Mouse (Mus musculus) thymus, adult 18-20 months (tissue): ENCODE measurements around the gene Krtap5-2.
"Not testable (repeated sequence)": the region's sequence is repeated elsewhere in the genome, so short reads cannot be mapped to it uniquely, and the experiment has no call there.

Experiments used
- DNase-seq, 2 experiments: peaks; one replicate each; pipeline ENCODE4 v3.0.0; 2022; ENCODE audit warnings: mixed read lengths in 2 of 2

Gene Krtap5-2

GRCm38 (mm10) chr7:142175905-142176304 lies at the start of gene Krtap5-2:
Gene Krtap5-2, minus strand, starts transcription at chr7:142176005.
- DNase-seq = not testable (repeated sequence)

DNA sequence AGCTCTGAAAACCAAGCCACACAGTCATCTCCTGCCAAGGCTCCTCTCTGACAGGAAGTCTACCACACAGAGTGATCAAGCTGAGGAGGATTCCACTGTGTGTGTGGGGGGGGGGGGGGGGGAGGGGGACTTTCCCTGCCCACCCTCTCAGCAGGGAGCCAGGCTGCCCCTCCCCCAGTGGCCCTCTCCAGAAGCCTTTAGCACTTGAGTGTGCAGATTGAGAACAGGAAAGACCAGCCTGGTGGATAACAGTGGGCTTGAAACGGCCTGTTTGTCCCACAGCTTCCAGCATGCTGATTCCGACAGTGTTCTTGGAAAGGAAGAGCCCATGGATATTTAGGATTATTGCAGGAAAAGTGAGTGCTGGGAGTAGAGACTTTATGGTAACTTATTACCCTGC lies 48.7 kb upstream of the Krtap5-2 start:
- DNase-seq = no peak

DNA sequence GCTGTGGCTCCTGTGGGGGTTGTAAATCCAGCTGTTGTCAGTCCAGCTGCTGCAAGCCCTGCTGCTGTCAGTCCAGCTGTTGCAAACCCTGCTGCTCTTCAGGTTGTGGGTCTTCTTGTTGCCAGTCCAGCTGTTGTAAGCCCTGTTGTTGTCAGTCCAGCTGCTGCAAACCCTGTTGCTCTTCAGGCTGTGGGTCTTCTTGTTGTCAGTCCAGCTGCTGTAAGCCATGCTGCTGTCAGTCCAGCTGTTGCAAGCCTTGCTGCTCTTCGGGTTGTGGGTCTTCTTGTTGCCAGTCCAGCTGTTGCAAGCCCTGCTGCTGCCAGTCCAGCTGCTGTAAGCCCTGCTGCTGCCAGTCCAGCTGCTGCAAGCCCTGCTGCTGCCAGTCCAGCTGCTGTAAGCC lies 36.3 kb upstream of the Krtap5-2 start:
- DNase-seq = not testable (repeated sequence)

- DNase-seq = no peak
Measured at GRCm38 (mm10) chr7:142211559-142211958, 35.8 kb upstream of the Krtap5-2 start, which contains the start of gene Gm7579. Gene Gm7579, plus strand, starts transcription at chr7:142211859.

- not testable (repeated sequence) for DNase-seq
Measured at GRCm38 (mm10) chr7:142206891-142207290, 31.1 kb upstream of the Krtap5-2 start.

- DNase-seq = no peak
Measured at GRCm38 (mm10) chr7:142205488-142205887, 29.7 kb upstream of the Krtap5-2 start.

- no peak for DNase-seq
Measured at GRCm38 (mm10) chr7:142201064-142201463, 25.3 kb upstream of the Krtap5-2 start, which contains the start of gene Krtap5-3. Gene Krtap5-3, plus strand, starts transcription at chr7:142201364.

DNA sequence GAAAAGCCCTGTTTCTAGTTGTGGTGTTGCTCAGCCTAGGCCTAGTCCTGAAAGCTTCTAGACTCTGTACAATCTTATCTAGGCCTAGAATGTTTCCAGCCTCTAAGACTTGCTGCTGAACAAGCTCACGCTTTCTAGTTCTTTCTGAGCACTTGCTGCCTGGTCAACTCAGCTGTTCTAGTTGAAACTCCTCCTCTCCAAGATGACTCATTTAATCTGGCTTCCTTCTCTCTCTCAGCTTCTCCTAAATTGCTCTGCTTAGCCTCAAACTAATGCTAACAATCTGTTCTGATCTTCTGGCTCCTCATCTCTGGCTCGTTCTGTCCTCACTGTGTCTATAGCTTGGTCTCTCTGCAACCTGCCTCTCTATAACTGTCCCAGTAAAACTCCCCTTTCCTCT lies 22.9 kb upstream of the Krtap5-2 start:
- no peak for DNase-seq

DNA sequence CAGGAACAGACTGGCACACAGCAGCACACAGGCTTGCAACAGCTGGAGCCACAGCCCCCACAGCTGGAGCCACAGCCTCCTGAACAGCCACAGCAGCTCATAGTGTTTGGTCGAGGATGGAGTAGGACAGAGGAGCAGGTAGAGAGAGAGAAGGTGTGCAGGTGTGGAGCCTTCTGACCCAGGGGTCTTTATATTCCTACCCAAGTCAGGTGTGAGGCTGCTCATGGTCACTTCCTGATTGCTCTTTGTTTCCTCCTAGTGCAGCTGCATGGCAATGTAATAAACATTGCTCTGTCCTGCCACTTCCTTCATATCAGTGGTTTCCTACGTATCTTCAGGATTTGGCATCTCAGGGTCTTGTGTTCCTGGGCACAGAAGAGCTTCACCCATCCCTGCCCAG lies 14.5 kb upstream of the Krtap5-2 start, which contains the start of gene Gm10153:
TSS of gene Gm10153 (minus strand) at position 101 of the 400 bp plus-strand sequence.
- DNase-seq = no peak

DNA sequence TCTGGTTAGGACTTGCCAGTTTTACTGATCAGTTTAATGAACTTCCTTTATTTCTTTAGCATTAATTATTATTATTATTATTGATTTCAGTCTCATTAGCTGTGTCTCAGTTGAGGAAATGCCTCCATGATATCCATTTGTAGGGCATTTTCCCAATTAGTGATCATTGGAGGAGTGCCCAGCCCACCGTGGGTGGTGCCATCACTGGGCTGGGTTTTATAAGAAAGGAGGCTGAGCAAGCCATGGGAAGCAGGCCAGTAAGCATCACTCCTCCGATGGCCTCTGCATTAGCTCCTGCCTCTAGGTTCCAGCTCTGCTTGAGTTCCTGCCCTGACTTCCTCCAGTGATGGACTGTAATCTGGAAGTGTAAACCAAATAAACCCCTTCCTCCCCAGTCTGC lies 12.4 kb upstream of the Krtap5-2 start:
- DNase-seq = no peak

- no peak for DNase-seq
Measured at GRCm38 (mm10) chr7:142181021-142181420, 5.2 kb upstream of the Krtap5-2 start.

GRCm38 (mm10) chr7:142178685-142179084 lies 2.9 kb upstream of the Krtap5-2 start:
- DNase-seq = no peak

GRCm38 (mm10) chr7:142169836-142170235 lies 6.0 kb downstream of the Krtap5-2 start:
- no peak for DNase-seq

DNA sequence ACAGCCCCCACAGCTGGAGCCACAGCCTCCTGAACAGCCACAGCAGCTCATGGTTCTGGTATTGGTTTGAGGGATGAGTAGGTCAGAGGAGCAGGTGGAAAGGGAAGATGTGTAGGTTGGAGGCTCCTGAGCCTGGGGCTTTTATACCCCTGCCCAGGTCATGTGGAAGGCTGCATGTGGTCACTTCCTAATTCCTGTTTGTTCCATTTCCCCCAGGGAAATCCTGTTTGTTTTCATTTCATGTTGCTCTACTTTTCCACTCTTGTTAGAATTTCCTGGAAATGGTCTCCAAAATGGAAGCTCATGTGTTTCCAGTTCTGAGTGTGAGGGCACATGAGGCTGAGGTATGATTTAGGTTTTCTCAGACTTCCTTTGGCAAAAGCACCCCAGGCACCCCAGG lies 10.2 kb downstream of the Krtap5-2 start, which contains the start of gene Gm4553:
TSS of gene Gm4553 (minus strand) at position 101 of the 400 bp plus-strand sequence.
- DNase-seq = not testable (repeated sequence)

DNA sequence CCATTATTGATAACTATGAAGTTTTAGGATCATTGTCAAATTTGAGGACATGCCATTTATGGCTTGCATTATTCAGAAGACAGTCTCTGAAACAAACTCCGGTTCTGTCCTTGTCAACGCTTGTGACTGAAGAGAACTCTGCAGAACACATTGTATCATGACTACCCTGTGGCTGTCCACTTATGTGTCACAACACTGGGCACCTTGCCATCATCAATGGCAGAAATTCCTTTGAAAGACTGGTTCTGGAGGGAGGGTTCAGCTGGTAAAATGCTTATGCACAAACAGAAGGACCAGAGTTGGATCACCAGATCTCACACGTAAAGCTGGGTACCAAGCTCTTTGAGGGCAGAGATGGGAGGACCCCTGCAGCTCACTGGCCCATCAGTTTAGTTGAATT lies 16.4 kb downstream of the Krtap5-2 start:
- no peak for DNase-seq

DNA sequence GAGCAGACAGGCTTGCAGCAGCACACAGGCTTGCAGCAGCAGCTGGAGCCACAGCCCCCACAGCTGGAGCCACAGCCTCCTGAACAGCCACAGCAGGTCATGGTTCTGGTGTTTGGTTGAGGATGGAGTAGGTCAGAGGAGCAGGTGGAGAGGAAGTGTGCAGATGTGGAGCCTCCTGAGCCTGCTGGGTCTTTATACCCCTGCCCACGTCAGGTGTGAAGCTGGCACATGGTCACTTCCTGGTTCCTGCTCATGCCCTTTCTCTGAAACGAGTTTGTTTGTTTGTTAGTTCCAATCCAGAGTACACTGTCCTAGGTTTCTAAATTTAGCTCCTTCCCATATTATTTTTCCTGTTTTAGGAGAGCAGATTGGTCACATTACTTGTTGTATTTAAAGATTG lies 18.8 kb downstream of the Krtap5-2 start, which contains the start of gene Gm29735:
TSS of gene Gm29735 (minus strand) at position 101 of the 400 bp plus-strand sequence.
- not testable (repeated sequence) for DNase-seq

DNA sequence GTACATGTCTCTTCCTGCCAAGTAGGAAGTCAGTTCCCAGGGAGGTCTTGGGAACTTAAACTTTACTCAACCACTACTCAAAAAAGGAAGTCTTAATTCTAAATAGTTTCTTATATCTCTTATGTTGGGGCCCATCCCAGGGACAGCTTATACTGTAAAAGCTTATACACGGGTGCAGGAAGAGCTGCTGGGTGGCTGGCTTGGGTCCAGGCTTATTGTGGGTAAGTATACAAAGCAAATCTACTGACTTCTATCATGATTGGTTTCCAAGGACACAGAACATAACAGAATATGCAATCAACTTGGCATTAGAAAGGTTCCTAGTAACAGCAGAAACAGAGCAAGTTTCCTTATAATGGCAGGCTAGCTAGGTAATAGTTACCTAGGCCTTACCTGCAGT lies 20.5 kb downstream of the Krtap5-2 start:
- DNase-seq = no peak

DNA sequence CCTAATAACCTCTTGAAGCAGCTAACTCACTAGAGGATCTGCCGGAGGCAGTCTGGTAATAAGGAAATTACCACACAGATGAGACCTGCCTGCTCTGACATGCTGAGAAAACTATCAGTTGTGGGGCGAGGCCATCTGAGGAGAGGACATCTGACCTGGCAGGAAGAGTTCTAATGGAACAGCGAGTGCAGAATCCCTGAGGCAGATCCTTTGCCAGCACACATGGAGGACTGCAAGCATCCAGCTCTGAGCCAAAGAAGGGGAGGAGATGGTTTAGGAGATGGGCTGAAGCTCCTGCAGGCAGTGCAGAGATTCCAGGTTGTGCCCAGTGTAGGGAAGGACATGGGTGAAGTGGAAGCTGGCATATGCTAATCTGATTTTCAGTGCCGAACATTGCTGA lies 23.6 kb downstream of the Krtap5-2 start:
- DNase-seq = no peak

DNA sequence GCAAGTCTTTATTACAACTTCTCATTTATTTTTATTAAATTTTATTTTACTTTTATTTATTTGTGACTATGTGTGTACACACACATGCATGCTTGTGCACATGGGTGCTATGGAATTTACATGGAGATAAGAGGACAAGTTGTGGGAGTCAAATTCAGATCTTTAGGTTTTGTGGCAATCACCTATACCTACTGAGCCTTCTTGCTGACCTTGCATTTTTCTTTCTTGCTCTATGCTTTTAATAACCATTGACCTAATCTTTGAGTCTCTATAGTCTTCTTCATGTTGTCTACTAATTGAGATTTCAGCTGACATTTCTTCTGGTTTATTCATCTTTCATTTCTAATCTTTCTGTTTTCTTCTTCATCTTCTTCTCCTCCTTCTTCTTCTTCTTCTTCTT lies 27.2 kb downstream of the Krtap5-2 start:
- DNase-seq = no peak

GRCm38 (mm10) chr7:142146033-142146432 lies 29.8 kb downstream of the Krtap5-2 start:
- no peak for DNase-seq

GRCm38 (mm10) chr7:142145413-142145940 lies 30.3 kb downstream of the Krtap5-2 start:
- no peak for DNase-seq

DNA sequence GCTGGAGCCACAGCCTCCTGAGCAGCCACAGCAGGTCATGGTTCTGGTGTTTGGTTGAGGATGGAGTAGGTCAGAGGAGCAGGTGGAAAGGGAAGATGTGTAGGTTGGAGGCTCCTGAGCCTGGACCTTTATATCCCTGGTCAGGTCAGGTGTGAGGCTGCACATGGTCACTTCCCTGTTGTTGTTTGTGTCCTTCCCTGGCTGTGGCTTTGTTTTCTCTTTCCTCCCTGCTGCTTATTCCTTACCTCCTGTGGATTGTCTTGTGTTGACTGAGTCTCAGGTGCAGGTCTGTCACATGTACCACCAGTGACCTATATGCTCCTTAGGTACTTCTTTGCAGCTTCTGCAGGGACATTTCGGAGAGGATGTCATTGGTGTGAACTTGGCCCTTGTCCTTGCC lies 31.3 kb downstream of the Krtap5-2 start, which contains the start of gene Gm45337:
TSS of gene Gm45337 (minus strand) at position 101 of the 400 bp plus-strand sequence.
- DNase-seq = no peak

- DNase-seq = not testable (repeated sequence)
Measured at GRCm38 (mm10) chr7:142143506-142144010, 32.2 kb downstream of the Krtap5-2 start.

- no peak for DNase-seq
Measured at GRCm38 (mm10) chr7:142140696-142141095, 35.1 kb downstream of the Krtap5-2 start.

- DNase-seq = not testable (repeated sequence)
Measured at GRCm38 (mm10) chr7:142135934-142136333, 39.9 kb downstream of the Krtap5-2 start, which contains the start of gene Gm39115. Gene Gm39115, minus strand, starts transcription at chr7:142136034.
